Mouse (Mus musculus) fibroblast of lung, adult 2 months (primary cell): Measurements from ENCODE around the gene Simc1.

Experiments used
- DNase-seq: peaks from one replicate; pipeline ENCODE4 v3.0.0-alpha.2; 2011; ENCODE audit warnings: low read depth

Simc1 gene

DNA sequence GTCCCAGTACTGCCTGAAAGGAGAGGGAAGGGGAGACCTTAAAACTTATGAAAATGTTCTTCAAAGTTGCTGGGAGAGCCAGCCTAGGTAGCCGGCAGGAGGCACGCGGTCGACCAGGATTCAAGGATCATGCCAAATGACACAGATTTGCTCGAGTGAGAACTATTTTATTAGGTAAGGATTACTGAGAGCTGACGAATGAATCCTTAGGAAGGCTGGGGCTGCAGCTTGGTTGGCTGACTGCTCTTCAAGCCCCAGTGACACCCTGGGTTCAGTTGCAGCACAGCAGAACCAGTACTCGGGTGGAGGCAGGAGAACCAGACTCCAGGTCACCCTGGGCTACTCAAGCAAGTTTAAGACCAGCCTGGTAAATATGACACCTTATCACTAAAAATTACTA lies 44.5 kb downstream of the Simc1 start:
- DNase-seq = no peak

DNA sequence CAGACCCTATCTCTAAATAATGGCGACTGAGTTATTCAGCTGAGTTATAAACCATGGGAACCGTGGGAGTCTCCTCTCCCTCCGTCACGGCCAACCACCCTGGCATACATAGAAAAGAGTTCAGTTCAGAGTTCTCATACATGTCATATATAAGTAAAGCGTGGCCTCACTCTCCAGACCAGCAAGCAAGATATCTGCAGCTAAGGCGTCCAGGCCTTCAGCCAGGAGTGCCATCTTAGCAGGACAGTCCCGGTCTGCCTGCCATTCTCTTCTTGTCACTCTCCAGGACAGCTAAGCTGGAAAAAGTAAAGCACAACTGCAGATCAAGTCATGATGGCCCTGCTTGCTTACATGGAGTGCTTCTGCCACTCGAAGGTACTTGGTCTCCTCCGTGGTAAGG lies 52.6 kb downstream of the Simc1 start:
- DNase-seq = no peak

DNA sequence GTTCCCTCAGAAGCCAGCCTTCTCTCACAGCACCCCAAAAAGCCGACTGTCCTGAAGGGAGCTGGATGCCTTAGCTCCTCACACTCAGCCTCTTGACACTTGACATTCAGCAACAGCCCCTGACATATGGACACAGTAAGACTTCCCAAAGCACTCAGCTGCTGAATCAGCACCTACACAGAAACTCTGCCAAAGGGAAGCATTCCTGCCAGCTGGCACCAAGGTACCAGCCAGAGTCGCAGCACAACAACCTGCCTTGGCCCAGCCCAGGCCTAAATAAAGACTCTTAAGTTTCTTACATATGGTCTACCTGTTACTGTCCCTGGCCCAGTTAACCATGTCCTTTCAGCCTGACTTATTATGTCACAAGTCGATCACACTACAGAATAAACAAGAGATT lies 53.2 kb downstream of the Simc1 start:
- DNase-seq = no peak

DNA sequence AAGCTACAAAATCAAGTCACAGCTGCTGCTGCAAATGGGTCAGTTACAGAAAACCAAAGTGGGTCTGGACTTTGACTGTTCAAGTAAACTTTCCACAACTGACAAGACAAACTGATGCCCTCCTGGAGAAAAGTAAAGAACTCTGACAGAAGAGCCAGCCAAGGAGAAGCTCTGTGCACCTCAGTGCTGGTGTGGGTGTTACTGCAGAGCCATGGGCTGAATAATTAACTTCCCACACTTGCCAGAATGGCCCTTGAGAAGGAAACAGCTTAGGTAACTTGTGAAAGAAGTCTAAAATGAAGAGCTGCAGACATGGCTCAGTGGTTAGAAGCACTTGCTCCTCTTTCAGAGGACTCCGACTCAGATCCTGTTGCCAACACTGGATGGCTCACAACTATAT lies 54.1 kb downstream of the Simc1 start:
- DNase-seq = no peak

DNA sequence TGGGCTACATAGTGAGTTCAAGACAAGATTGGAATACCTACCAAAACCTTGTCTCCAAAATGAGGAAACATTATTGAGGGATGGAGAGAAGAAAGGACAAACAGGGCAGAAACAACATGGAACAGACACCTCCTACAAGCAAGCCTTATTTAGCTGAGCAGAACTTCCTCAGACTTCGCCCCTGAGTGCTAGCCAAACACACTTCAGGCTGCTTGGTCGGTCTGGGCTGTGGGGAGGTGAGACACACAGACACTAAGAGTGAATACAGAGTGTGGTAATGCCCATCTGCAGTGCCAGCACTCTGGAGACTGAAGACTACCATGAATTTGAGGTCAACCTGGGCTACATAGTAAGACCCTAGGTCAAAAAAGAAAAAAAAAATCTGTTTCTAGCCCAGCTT lies 56.1 kb downstream of the Simc1 start:
- DNase-seq = no peak

DNA sequence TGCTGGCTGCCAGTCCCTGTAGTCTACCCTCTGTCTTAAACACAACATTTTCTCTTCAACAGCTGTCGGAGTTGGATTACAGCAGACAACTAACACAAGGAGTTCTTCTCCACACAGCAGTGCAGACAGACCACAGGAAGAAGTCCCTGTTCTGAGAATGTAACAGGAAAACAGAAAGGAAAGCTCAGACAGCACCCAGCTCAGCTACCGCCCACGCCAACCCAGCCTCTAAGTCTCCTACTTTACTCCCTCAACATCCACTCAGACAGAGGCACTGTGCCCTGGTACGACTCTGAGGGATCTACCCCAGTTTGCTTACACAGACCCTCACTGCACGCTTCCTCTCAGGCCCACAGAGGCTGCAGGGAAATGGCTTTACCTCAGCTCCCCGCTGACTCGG lies 57.0 kb downstream of the Simc1 start:
- DNase-seq = no peak

DNA sequence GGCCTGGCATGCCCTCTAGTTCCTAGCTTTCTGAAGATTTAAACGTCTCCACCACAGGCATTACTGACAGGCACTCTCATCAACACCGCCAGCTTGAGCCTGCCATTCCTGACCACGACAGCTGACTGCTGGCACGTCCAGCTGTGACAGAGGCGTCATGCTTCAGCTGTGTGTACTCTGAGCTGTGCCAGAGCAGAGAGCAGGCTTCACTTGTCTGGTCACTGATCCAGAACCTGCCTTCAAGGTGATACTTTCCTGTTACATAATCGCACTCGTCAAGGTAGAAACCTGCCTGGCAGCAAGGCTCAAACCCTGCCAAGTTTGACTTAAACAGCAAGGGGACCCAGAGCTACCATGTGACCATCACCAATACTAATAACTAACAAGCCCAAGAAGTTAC lies 59.0 kb downstream of the Simc1 start:
- no peak for DNase-seq

DNA sequence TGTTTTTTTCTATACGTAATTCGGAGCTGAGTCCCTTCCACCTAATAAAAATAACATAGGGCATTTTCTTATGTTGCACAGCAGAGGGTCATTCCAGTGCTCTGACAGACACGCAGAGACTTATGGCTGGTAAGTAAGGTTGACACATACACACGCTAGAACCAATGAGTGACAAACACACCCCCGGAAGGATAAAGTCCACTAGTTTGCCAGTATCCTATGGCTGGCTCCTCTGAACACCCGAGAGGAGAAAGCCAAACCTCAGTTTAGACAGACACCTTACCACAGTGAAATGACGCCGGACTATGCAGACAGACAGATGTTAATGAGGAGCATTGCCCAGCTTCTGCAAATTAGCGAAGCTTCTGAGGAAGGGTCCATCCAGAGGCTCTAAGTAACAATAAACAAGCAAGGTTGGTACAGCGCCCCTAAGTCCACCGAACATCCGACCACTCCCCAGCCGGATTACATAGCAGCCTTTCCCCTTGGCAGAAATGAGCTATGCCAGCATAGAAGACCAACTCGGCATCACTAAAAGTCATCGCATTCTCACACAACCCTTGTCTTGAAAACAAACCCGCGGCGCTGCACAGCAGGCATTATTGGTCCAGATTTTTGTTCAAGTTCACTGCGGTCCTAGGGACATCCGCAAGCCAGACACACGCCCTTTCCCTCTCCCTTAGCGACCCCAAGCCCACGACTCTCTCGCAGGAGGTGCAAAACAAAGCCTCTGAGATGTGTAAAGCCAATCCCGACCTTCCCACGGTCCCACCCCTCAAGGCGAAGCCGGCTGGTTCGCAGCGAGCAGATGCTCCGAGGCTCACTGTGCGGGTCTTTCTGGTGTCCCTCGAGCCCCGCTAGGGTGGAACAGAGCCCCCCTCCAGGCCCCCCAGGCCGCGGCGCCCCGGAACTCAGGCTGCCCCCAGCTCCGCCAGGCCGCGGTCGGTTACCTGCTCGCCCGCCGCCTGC lies 60.9 kb downstream of the Simc1 start:
- no peak for DNase-seq

DNA sequence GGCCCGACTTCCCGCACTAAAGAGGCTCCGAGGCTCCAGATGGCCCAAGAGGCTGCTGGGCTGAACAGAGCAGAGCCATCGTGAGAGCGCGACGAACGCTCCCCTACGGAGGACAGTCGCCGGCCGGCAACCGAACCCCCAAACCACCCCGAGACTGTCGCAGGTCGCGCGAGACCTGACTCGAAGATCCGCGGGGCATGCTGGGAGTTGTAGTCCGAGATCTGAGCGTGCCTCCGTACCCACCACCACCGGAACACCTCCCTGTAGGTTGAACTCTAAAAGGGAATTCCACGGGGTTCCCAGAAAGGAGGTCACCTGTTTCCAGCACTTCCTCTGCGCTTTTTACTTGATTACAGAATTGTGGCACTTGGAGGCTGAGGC lies 61.6 kb downstream of the Simc1 start, which contains the start of gene 4833439L19Rik:
TSS of gene 4833439L19Rik (minus strand) at position 235 of the 381 bp plus-strand sequence.
- peak; percentile 71 for DNase-seq

DNA sequence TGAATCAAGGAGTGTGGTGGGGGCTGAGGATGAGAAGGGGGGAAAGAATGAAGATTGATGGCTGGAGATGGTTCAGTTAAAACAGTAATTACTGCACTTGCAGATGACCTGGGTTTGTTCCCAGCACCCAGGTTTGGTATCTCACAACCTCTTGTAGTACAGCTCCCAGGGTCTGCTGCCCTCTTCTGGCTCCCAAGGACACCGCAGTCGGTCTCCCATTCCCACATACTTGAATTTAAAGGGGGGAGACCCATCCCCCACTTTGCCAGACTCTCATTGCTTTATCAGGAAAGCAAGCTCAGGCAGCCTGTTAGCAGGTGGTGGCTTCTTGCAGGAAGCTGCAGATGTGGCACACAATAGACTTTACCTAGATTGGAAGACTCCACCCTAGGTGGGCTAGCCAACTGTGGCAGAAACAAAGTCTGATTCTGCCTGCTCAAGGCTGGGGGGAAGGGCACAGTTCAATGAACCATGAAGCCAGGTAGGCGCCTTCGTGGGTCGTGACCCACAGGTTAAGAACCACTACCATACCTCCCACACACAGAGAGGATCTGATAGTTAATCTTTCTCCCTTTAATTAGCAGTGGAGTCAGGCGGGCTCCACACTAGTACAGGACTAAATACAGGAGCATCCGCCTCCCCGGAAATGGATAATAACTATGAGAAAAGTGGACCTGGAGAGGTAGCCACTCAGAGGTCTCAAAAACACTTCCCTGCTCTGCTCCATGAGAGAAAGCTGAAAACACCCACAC lies 62.2 kb downstream of the Simc1 start:
- DNase-seq = no peak

DNA sequence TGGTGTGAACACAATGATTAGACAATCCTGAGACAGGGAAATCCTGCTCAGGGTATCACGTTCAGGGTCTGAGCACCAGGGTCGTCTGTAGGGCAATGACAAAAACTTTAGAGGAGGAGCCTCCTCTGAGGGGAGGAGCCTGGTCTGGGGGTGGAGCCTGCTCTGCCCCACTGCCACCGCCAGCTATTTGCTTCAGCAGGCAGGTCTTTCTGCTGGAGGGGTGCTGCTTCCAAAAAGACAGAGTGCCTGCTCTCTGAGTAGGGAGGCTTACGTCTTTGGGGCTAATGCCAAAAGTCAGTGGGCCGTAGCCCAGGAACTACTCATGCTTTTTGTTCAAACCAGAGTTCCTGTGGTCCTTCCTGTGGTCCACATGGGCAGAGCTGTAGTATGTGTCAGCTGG lies 64.8 kb downstream of the Simc1 start:
- no peak for DNase-seq

DNA sequence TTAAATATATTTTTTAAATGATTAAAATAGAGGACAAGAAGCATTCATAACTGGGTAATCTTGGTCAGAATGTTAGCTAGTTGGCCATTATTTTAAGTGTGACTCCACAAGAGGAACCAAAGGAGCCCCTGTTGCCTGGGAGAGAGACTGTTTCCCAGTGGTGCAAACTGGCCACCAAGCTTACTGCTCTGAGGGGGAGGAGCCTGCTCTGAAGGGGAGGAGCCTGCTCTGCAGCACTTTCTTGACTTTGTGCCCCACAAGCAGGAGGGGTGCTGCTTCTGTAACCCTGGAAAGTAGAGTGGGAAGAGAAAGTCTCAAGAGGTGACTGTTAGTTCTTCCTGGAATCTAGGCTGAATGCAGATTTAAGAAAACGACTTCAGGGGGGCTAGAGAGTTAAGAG lies 65.7 kb downstream of the Simc1 start:
- DNase-seq = no peak

DNA sequence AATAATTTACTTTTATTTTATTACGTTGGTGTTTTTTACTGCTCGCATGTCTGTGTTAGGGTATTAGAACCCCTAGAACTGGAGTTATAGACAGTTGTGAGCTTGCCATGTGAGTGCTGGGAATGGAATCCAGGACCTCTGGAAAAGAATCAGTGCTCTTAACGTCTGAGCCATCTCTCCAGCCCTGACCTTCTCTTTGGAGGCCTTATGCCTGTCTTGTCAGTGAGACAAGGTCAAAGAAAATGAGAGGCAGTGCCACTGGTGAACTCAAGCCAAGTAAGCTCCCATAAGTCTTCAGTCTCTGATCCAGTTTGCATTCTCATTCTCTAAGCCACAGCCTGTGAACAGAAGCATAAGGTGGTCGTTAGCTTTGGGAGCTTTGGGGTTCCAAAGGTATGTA lies 67.2 kb downstream of the Simc1 start:
- no peak for DNase-seq

DNA sequence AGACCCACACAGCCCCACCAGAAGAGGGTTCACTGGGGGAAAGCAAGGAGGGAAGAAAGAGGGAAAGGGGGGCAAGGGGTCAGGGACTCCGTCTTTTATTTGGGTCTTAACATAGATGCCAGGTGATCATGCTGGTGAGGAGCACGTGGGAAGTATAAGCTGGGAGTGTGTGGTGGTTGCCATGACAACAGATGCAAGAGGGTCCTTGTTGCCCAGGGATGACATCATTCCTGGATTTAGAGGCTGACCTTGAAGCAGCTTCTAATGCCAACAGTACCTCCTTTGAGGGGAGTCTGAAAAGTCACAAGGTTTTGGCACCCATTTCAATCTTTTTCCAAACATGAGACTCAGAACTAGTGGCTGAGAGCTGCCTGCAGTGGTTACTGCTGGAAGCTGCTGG lies 68.1 kb downstream of the Simc1 start:
- DNase-seq = no peak

DNA sequence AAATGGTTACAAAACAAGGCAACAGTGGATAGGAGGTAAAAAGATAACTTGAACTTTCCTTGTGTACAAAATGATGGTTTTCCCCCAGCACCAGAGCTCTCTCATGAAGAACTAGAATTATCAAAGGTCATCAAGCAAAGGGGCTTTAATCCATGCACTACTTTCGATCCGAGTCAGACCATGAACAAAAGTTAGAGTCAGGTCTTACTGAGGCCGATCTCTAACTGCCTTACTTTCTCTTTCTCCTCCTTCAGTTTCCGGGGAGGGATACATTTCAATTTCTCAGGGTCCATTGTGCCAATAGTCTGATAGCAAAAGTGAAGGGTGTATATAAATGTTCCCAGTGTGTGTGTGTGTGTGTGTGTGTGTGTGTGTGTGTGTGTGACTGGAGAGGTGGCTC lies 69.0 kb downstream of the Simc1 start:
- DNase-seq = no peak

DNA sequence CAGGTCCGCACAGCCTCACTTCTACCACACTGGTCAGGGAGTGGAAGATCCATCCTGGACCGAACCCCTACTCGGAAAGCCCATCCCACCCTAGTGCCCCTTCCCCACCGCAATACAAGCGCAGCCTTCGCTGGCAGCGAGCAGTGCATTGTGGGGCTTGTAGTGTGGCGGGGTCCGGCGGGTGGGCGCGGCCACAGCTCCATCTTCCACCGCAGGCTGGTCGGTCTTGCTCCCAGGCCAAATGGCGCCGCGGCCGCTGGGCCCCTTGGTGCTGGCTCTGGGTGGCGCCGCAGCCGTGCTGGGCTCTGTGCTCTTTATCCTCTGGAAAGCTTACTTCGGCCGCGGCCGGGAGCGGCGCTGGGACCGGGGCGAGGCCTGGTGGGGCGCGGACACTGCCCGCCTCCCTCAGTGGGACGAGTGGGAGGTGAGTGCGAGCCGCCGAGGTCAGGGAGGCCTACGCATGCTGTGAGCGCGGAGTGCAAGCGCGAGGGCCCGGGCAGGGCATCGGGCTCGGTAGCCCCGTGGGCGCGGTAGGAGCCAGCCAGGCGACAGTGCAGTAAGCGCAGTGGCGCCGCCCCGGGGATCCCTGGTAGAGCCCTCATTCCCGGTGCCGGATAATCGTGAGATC lies 71.4 kb downstream of the Simc1 start, which contains the start of gene Arl10:
TSS of gene Arl10 (plus strand) at position 162 of the 628 bp plus-strand sequence.
- DNase-seq = no peak

DNA sequence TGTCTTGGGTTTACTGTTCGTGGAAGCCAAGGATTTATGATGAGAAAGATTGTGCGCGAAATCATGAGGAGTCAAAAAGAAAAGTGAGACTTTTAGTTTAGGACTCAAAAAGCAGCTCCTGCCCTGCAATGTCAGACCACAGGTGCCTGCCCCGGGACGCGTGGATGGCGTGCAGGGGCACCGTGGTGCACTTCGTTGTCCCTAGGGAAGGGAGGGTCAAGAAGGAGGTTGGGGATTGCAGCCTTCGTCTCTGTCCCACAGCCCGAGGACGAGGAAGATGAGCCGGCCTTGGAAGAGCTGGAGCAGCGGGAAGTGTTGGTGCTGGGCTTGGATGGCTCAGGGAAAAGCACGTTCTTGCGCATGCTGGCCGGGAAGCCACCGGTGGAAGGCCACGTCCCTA lies 71.9 kb downstream of the Simc1 start:
- no peak for DNase-seq

DNA sequence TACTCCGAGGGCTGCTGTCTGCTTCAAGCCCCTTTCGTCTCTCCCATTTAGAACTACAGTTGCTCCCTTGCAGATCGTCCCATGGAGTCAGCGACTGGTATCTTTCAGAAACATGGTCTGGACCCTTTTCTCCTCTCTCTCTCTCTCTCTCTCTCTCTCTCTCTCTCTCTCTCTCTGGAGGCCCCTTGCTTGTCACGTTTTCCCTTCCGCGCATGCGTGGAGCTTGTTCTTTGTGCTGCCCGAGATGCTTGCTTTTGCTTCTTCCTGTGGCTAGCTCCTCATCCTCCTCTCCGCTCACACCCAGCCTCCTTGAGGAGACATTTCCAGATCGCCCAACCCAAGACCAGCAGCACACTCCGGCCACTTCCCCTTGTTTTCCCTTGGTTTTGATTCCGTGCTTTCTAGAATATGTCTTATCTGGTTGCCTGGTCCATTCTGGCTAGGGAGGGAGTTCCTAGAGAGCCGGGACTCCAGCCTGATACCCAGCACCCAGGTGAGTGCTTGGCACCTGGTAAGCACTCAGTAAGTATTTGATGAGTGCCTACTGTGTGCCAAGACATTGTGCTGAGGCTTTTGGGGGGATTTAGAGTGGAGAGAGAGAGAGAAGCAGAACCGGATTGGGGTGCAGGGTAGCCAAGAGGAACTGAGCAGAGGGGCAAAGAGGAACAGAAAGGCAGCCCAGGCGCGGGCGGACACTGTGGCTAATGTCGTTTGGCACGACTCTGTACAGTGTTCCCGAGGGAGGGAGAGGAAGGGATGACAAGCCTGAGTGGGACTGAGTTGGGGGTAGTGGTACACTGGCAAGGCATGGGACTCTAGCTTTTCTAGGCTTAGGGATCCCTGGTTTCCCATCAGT lies 74.3 kb downstream of the Simc1 start:
- no peak for DNase-seq

DNA sequence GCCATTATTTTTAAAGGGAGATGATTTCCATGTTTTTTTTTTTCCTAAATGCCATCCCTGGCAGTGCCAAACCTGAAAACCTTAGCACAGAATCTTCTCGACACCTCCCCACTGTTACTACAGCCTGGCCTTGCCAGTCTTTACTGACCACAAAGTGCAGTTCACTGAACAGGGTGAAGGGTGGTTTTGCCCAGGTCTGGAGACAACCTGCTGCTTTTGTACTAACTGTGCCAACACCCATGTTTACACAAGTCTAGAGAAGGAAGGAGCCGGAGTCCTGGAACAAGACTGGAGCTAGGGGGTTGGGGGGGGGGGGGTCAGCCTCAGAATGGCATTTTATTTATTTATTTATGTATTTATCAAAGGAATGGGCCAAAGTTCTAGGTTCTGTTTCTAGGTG lies 77.8 kb downstream of the Simc1 start:
- no peak for DNase-seq

DNA sequence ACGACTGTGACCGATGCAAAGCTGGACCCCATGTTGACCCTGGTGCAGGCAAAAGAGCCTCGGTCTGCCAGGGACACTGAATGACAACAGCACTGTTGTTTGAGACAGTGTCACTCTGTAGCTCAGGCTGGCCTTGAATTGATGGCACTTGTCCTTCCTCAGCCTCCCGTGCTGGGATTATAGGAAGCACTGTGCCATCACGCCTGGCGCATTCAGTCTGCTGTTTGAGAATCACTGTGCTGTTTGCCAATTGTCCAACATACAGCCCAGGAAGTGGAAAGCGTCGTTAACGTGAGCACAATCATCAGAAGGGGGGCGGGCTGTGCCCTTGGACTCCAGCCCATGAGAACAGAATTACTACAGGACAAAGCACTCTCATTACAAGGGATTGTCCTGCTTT lies 78.5 kb downstream of the Simc1 start:
- DNase-seq = no peak

DNA sequence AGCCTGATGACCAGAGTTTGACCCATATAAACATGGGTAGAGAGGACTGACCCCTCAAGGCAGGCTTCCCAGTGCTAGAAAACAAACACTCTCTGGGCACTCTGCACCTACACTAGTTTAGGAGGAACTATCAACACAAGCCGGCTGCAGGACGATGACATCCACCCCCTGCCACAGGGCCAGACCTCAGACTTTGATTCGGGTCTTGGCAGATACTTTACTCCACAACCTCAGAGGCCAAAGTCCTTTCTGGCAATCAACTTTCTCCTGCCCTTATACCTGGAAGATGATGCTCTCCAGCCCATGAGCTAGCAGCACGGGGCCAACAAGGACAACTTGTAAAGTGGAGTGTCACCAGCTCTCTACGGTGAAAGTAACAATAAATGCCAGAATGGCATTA lies 79.3 kb downstream of the Simc1 start:
- DNase-seq = no peak

DNA sequence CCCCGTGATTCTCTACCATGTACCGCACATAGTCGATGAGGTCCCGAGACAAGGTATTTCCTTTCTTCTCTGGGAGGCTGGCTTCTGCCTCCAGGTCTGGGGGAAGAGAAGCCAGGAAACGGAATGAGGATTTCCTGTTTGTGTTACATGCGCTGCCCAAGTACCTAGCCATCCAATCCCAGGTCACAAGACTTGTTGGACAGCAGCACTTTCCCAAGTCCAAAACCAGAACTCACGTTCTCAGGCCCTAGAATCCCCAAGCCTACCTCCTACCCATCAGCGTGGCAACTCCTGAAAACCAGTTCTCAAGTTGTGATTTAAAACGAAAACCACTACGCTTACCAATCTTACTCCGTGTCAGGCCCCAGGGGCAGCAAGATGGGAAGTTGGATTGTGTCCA lies 82.3 kb downstream of the Simc1 start:
- DNase-seq = no peak
